Mouse (Mus musculus) stomach, postnatal 0 days (tissue): ENCODE results near the gene Tbc1d14.

Source experiments
- CTCF ChIP-seq: IDR thresholded peaks from 2 replicates; pipeline ENCODE4 v1.5.1; 2016; ENCODE audit warnings: antibody characterized with exemption, low read depth, mild to moderate bottlenecking, moderate library complexity
- EP300 ChIP-seq: optimal IDR thresholded peaks from 2 replicates; pipeline ENCODE3; 2016; ENCODE audit warnings: antibody characterized with exemption

- TF ChIP-seq CTCF, result no peak
- TF ChIP-seq EP300, result no peak
These were observed 135.4 kb downstream of the Tbc1d14 start for GRCm38 (mm10) chr5:36457706-36458105.
